Mouse (Mus musculus) embryonic facial prominence, embryonic 14.5 days (tissue): ENCODE data around the gene Sh3gl2. TPM values are rescaled to one million over a fixed set of nuclear protein-coding genes. Genes with fewer than 3 reads are reported as not detected.

Experiments used
- ATAC-seq: fragments of 200-750 bp; cut with Nextera tagmentation; 2 replicates; pipeline ENCODE4 v1.8.0; 2017; ENCODE audit warnings: low read depth, moderate number of reproducible peaks, moderate TSS enrichment
- DNase-seq: peaks from one replicate; pipeline ENCODE4 v3.0.0-alpha.2; 2015; ENCODE audit warnings: low spot score
- H3K27ac ChIP-seq: fragments of 300-500 bp; sonication (generic); replicated peaks from 2 replicates; pipeline ENCODE4 v1.5.1; 2014; ENCODE audit warnings: low read depth, mild to moderate bottlenecking, low read length, moderate library complexity
- H3K27me3 ChIP-seq: fragments of 300-500 bp; sonication (generic); replicated peaks from 2 replicates; pipeline ENCODE4 v1.6.1; 2014; ENCODE audit warnings: low read length; ENCODE audit not compliant: control insufficient read depth, insufficient read depth
- H3K36me3 ChIP-seq: fragments of 300-500 bp; sonication (generic); 2 replicates; pipeline ENCODE4 v1.6.1; 2014; ENCODE audit warnings: low read length, mixed read lengths; ENCODE audit not compliant: control insufficient read depth, insufficient read depth
- H3K4me1 ChIP-seq: fragments of 300-500 bp; sonication (generic); 2 replicates; pipeline ENCODE4 v1.6.1; 2014; ENCODE audit warnings: antibody characterized with exemption, low read length; ENCODE audit not compliant: control insufficient read depth, insufficient read depth
- H3K4me2 ChIP-seq: fragments of 300-500 bp; sonication (generic); 2 replicates; pipeline ENCODE4 v1.6.1; 2014; ENCODE audit warnings: low read depth, mild to moderate bottlenecking, low read length, moderate library complexity, mixed read lengths
- H3K4me3 ChIP-seq: fragments of 300-500 bp; sonication (generic); 2 replicates; pipeline ENCODE4 v1.5.1; 2014; ENCODE audit warnings: low read depth, mild to moderate bottlenecking, low read length
- H3K9ac ChIP-seq: fragments of 300-500 bp; sonication (generic); 2 replicates; pipeline ENCODE4 v1.6.1; 2014; ENCODE audit warnings: low read depth, mild to moderate bottlenecking, low read length, moderate library complexity, mixed read lengths
- H3K9me3 ChIP-seq: fragments of 300-500 bp; sonication (generic); 2 replicates; pipeline ENCODE4 v1.6.1; 2016; ENCODE audit warnings: low read length; ENCODE audit not compliant: control insufficient read depth
- WGBS: fragments of 180-500 bp; shearing (Covaris S2); extraction: QIAGEN DNeasy Blood & Tissue Kit; methylation state at CpG from one replicate; pipeline ENCODE4 v1.1.7; 2014; 5-methylcytosine and 5-hydroxymethylcytosine counted together
- polyA plus RNA-seq: library from polyadenylated mRNA; unstranded; fragments of >200 nt; fragmentation: Nextera tagmentation; extraction: Ambion mirVana; gene quantifications from 2 replicates; pipeline ENCODE4 v1.2.1, GENCODE M21; 2014

The Sh3gl2 gene
- polyA plus RNA-seq, 1 experiment from 2014 or later, result 7.0 TPM

DNA sequence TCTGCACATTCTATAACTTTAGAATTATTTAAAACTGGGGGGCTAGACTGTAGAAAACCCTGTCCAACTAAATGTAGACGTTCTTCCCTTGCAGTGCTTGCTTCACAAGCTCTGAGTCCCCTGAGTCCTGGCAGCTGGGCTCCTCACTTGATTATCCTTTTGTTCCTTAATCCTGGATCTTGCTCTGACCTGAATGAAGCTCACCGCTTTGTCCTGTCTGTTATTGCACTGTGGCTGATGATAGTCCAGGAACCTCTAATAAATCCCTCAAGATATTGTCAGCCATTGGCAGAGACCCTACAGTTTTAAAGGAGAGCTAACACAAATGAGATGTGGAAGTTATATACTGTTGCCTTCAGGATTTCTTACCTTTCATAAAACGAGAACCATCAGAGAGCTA, 114.2 kb downstream of the Sh3gl2 start:
- H3K9ac ChIP-seq, result no peak overlapping the region
- H3K27me3 ChIP-seq, result no peaks in the 10 kb centered on the region
- no peaks in the 10 kb centered on the region for H3K4me1 ChIP-seq
- no peaks in the 10 kb centered on the region for H3K36me3 ChIP-seq
- no peak overlapping the region for H3K4me3 ChIP-seq
- H3K4me2 ChIP-seq, result no peak overlapping the region
- ATAC-seq (no peak), DNase-seq (no peak)
- H3K9me3 ChIP-seq, result no peaks in the 10 kb centered on the region
- 57% methylated on average over 3 of the region's 3 CpGs for WGBS
- H3K27ac ChIP-seq, result no peak overlapping the region

DNA sequence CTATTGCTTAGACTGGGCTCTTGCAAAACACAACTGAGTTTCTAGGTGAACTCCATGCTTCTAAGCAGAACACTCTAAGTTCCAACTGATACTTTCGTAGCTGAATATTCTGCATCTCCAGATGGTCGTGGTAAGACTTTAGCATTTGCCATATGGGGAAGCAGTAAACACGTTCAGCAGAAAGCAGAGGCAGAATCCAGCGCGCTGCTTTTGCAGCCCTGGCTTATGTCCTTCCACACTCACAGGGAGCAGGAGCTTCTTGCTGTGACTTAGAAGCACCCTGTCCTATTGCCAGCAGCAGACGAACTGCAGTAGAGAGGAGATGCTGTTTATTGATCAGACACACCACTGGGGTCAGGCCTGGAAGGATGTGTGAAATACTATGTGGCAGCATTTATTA, 120.5 kb downstream of the Sh3gl2 start:
- H3K27me3 ChIP-seq, result no peaks in the 10 kb centered on the region
- H3K9ac ChIP-seq, result no peak overlapping the region
- H3K27ac ChIP-seq, result no peak overlapping the region
- 68% methylated on average over 6 of the region's 6 CpGs for WGBS
- DNase-seq (no peak), ATAC-seq (no peak)
- no peaks in the 10 kb centered on the region for H3K36me3 ChIP-seq
- no peak overlapping the region for H3K4me3 ChIP-seq
- H3K4me2 ChIP-seq, result no peak overlapping the region
- no peaks in the 10 kb centered on the region for H3K9me3 ChIP-seq
- H3K4me1 ChIP-seq, result no peaks in the 10 kb centered on the region

DNA sequence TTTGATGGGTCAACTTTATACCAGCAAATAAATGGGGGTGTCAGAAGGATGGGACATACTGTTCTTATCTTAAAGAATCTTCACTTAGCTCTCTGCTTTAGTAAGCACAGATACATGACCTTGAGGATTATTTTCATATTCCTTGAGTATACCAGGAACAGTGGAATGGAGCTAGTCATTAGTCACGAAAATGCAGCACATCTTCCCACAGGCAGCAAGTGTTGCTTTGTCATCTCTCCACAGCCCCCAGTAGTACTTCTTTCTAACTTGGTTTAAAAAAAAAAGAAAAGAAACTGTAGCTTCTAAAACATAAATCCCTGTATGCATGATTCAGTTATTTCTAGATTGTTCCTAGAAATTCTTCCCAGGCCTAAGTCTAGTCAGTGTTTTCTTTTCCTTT, 121.1 kb downstream of the Sh3gl2 start:
- 85% methylated on average over 1 of the region's 1 CpGs for WGBS

DNA sequence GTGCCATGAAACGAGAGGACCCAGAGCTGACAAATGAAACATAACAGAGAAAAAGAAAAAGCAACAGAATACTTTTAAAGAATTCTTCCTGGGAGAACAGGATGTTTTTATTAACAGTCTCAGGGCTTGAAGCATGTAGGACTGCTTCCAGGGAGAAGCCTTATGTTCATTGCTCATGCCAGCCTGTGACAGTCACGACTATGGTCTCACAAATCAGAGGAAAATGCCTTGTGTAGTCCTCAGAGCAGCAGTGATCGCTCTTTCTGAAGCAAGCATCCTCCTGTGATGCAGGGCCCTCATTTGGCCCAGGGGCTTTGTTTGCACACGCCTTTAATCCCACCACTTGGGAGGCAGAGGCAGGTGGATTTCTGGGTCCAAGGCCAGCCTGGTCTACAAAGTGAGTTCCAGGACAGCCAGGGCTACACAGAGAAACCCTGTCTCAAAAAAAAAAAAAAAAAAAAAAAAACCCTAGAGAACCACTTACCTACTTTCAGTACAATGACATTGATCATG, 129.8 kb downstream of the Sh3gl2 start:
- ATAC-seq (no peak), DNase-seq (no peak)
- H3K36me3 ChIP-seq, result no peaks in the 10 kb centered on the region
- no peak overlapping the region for H3K27ac ChIP-seq
- H3K27me3 ChIP-seq, result no peaks in the 10 kb centered on the region
- H3K9ac ChIP-seq, result no peak overlapping the region
- no peak overlapping the region for H3K4me2 ChIP-seq
- H3K9me3 ChIP-seq, result no peaks in the 10 kb centered on the region
- no peak overlapping the region for H3K4me3 ChIP-seq
- no peaks in the 10 kb centered on the region for H3K4me1 ChIP-seq
- 75% methylated on average over 4 of the region's 4 CpGs for WGBS

More for the DNA sequence above, 121.1 kb downstream of the Sh3gl2 start:
- Histone ChIP-seq H3K9ac (no peak overlapping the region), H3K36me3 (no peaks in the 10 kb centered on the region), H3K4me3 (no peak overlapping the region), H3K9me3 (no peaks in the 10 kb centered on the region), H3K4me1 (no peaks in the 10 kb centered on the region), H3K27ac (no peak overlapping the region), H3K4me2 (no peak overlapping the region), H3K27me3 (no peaks in the 10 kb centered on the region)
- ATAC-seq (no peak), DNase-seq (no peak)

- ATAC-seq, result no peak
- no peaks in the 10 kb centered on the region for H3K4me1 ChIP-seq
- H3K4me3 ChIP-seq, result no peak overlapping the region
- no peak overlapping the region for H3K4me2 ChIP-seq
- no peaks in the 10 kb centered on the region for H3K27me3 ChIP-seq
- no peak for DNase-seq
- H3K9me3 ChIP-seq, result no peaks in the 10 kb centered on the region
- H3K36me3 ChIP-seq, result no peaks in the 10 kb centered on the region
- no peak overlapping the region for H3K27ac ChIP-seq
- no peak overlapping the region for H3K9ac ChIP-seq
These were observed 131.4 kb downstream of the Sh3gl2 start for GRCm38 (mm10) chr4:85336356-85336755.

DNA sequence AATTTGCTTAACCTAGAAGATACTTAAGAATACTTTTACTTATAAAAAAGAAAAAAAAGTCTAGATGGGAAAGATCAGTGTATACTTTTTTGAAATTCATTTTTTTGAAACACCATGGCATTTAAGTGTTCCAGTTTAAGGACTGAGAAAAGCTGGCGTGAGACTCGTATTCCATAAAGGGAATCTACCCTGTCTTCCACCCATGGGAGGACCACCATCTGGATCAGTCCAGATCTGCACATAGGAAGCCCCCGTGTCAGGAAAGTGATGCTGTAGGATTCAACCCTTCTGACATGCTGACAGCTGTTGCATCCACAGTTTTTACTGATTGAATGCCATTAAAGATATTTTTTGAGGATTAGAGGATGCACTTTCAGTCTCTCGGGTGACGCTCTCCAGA, 134.2 kb downstream of the Sh3gl2 start:
- Histone ChIP-seq H3K4me1 (no peaks in the 10 kb centered on the region), H3K4me2 (no peak overlapping the region), H3K36me3 (no peaks in the 10 kb centered on the region), H3K27me3 (no peaks in the 10 kb centered on the region), H3K9me3 (no peaks in the 10 kb centered on the region), H3K27ac (no peak overlapping the region), H3K4me3 (no peak overlapping the region), H3K9ac (no peak overlapping the region)
- ATAC-seq, result no peak
- 83% methylated on average over 5 of the region's 5 CpGs for WGBS
- DNase-seq, result no peak

- Histone ChIP-seq H3K9me3 (no peaks in the 10 kb centered on the region), H3K27me3 (no peaks in the 10 kb centered on the region), H3K4me3 (no peak overlapping the region), H3K27ac (no peak overlapping the region), H3K4me1 (no peaks in the 10 kb centered on the region), H3K4me2 (no peak overlapping the region), H3K36me3 (no peaks in the 10 kb centered on the region), H3K9ac (no peak overlapping the region)
- ATAC-seq, result no peak
- WGBS, result 83% methylated on average over 6 of the region's 6 CpGs
- DNase-seq, result no peak
These were observed 135.8 kb downstream of the Sh3gl2 start for GRCm38 (mm10) chr4:85340686-85341085.

DNA sequence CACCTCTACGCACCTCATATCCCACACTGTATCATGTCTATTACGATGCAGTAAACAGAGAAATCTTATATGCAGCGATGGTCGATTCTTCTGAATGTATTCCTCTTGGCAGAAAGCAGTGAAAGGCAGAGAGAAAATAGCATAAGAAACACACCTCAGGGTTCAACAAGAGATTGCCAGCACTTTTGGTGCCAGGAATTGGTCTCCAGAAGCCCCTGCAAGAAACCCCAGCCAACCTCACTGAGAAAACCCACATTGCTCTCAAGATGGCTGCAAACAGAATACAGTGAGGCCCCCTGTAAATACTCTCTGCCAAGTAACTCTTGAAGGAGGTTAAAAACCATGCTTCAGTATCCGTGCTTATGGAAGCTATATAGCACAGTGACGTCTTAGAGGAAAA, 141.0 kb downstream of the Sh3gl2 start:
- no peak overlapping the region for H3K4me3 ChIP-seq
- H3K36me3 ChIP-seq, result no peaks in the 10 kb centered on the region
- WGBS, result 85% methylated on average over 6 of the region's 6 CpGs
- H3K9me3 ChIP-seq, result no peaks in the 10 kb centered on the region
- DNase-seq, result no peak
- no peak overlapping the region for H3K9ac ChIP-seq
- H3K27me3 ChIP-seq, result no peaks in the 10 kb centered on the region
- no peak for ATAC-seq
- H3K4me1 ChIP-seq, result no peaks in the 10 kb centered on the region
- no peak overlapping the region for H3K27ac ChIP-seq
- no peak overlapping the region for H3K4me2 ChIP-seq

DNA sequence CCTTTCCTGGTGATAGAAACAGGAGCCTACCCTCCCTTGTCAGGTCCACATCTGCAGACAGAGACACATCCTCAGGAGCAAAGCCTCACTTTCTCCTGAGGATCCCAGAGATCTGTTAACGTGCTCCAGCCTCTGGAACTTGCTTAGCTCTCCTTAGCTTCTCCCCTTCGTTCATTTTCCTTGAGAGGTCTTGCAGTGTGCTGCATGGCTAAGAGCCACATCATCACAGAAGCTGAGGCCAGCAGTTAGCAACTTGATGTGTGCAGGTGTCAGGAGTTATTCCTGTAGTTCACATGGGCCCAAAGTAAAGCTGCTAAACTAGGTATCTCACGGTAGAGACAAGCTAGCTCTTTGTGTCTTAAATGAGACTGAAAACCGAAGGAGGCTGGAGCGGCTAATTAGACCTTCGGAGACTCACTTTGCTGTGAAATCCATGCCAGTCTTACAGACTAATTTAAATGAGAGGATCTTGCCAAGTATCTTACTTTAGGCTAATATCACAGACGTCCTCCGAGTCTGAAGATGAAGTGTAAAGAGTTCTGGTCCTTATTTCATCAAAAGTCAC, 143.2 kb downstream of the Sh3gl2 start:
- Histone ChIP-seq H3K27me3 (no peaks in the 10 kb centered on the region), H3K4me1 (no peaks in the 10 kb centered on the region), H3K36me3 (no peaks in the 10 kb centered on the region), H3K4me2 (no peak overlapping the region), H3K4me3 (no peak overlapping the region), H3K27ac (no peak overlapping the region), H3K9ac (no peak overlapping the region), H3K9me3 (no peaks in the 10 kb centered on the region)
- WGBS, result 73% methylated on average over 8 of the region's 8 CpGs
- DNase-seq (no peak), ATAC-seq (peak; percentile 15; the same call in 1 of the 2 replicates)
